Mouse (Mus musculus) heart, adult 2 months (tissue): ENCODE results near the gene Ly6g6f. TPM values are rescaled to one million over a fixed set of nuclear protein-coding genes. Genes with fewer than 3 reads are reported as not detected.
"Not testable (repeated sequence)": the region's sequence is repeated elsewhere in the genome, so short reads cannot be mapped to it uniquely, and the experiment has no call there.

Experiments used
- DNase-seq, 2 experiments: peaks; one replicate each; pipeline ENCODE4 v3.0.0; 2021
- H3K27ac ChIP-seq: fragments of 200-600 bp; 2 replicates; pipeline ENCODE4 v1.8.1; 2022
- H3K27me3 ChIP-seq: fragments of 200-500 bp; 2 replicates; pipeline ENCODE4 v1.6.1; 2012; ENCODE audit warnings: mild to moderate bottlenecking, low read length, inconsistent platforms, mixed read lengths; ENCODE audit not compliant: control insufficient read depth, insufficient read depth
- H3K36me3 ChIP-seq: fragments of 200-500 bp; 2 replicates; pipeline ENCODE4 v1.6.1; 2012; ENCODE audit warnings: low read length, inconsistent platforms; ENCODE audit not compliant: control insufficient read depth, insufficient read depth
- H3K4me1 ChIP-seq: fragments of 200-500 bp; 2 replicates; pipeline ENCODE4 v1.6.1; 2011; ENCODE audit warnings: low read length; ENCODE audit not compliant: control insufficient read depth, insufficient read depth
- H3K4me3 ChIP-seq: fragments of 200-600 bp; 2 replicates; pipeline ENCODE4 v1.8.1; 2022
- H3K79me2 ChIP-seq: fragments of 200-500 bp; replicated peaks from 2 replicates; pipeline ENCODE4 v1.6.1; 2012; ENCODE audit warnings: mild to moderate bottlenecking, inconsistent platforms, low read length, moderate library complexity, mixed read lengths; ENCODE audit not compliant: control insufficient read depth, insufficient read depth
- H3K9ac ChIP-seq: fragments of 200-500 bp; 2 replicates; pipeline ENCODE4 v1.6.1; 2012; ENCODE audit warnings: low read depth, mild to moderate bottlenecking, control low read depth, inconsistent platforms, low read length, mixed read lengths
- CTCF ChIP-seq: fragments of 200-600 bp; IDR thresholded peaks from 2 replicates; pipeline ENCODE4 v1.8.1; 2022; ENCODE audit warnings: antibody characterized with exemption, mild to moderate bottlenecking, moderate library complexity
- EP300 ChIP-seq: fragments of 200-500 bp; IDR thresholded peaks from 2 replicates; pipeline ENCODE4 v1.6.1; 2011; ENCODE audit warnings: low read depth, low read length, control low read depth; ENCODE audit not compliant: insufficient read depth
- POLR2A ChIP-seq: fragments of 200-500 bp; IDR thresholded peaks from 2 replicates; pipeline ENCODE4 v1.6.1; 2011; ENCODE audit warnings: mild to moderate bottlenecking, low read depth, low read length, control low read depth; ENCODE audit not compliant: insufficient read depth
- WGBS: fragments of 180-500 bp; shearing (Covaris S2); methylation state at CpG from one replicate; pipeline ENCODE4 v1.1.7; 2018; 5-methylcytosine and 5-hydroxymethylcytosine counted together
- intact Hi-C: fragments of 180-260 bp; cut with DNase I; formaldehyde crosslinking; loops from one replicate; pipeline ENCODE4 v1.15.1; 2025
- polyA plus RNA-seq: library from polyadenylated mRNA; depleted of rRNA; stranded (reverse); fragments of >200 nt; gene quantifications from 2 replicates; pipeline ENCODE4 v1.2.3, GENCODE M21; 2012
- total RNA-seq, 2 experiments: library from RNA; stranded (reverse); gene quantifications; 2 replicates each; pipeline ENCODE4 v1.2.3; 2021

Ly6g6f gene
- total and polyA plus RNA-seq, 3 experiments = 0.27 TPM; not detected in 2

- no peak overlapping the region; the same call in 1 of the 2 replicates for H3K27ac ChIP-seq
- no peaks in the 10 kb centered on the region for H3K79me2 ChIP-seq
- H3K4me3 ChIP-seq = no peak overlapping the region
- WGBS = 59% methylated on average over 7 of the region's 7 CpGs
- intact Hi-C loops = no loop called here
- no peak for DNase-seq
- peaks cover 9% of the 10 kb centered on the region for H3K4me1 ChIP-seq
- TF ChIP-seq CTCF (no peak), POLR2A (no peak)
- H3K27me3 ChIP-seq = no peaks in the 10 kb centered on the region
- no peak overlapping the region for H3K9ac ChIP-seq
- no peaks in the 10 kb centered on the region for H3K36me3 ChIP-seq
Measured at GRCm38 (mm10) chr17:35044904-35045806, 40.3 kb downstream of the Ly6g6f start.

GRCm38 (mm10) chr17:35043794-35044193, 41.6 kb downstream of the Ly6g6f start:
- Histone ChIP-seq H3K4me1 (peaks cover 8% of the 10 kb centered on the region), H3K4me3 (no peak overlapping the region), H3K36me3 (no peaks in the 10 kb centered on the region), H3K9ac (no peak overlapping the region), H3K27ac (no peak overlapping the region), H3K27me3 (no peaks in the 10 kb centered on the region), H3K79me2 (no peaks in the 10 kb centered on the region)
- intact Hi-C loops = no loop called here
- TF ChIP-seq EP300 (no peak), CTCF (no peak), POLR2A (no peak)
- 45% methylated on average over 4 of the region's 4 CpGs for WGBS
- DNase-seq = no peak

GRCm38 (mm10) chr17:35039121-35039873, 46.1 kb downstream of the Ly6g6f start:
- H3K27ac ChIP-seq = no peak overlapping the region
- no peaks in the 10 kb centered on the region for H3K36me3 ChIP-seq
- no peak overlapping the region for H3K9ac ChIP-seq
- intact Hi-C loops = no loop called here
- H3K27me3 ChIP-seq = no peaks in the 10 kb centered on the region
- no peaks in the 10 kb centered on the region for H3K79me2 ChIP-seq
- WGBS = 78% methylated on average over 11 of the region's 11 CpGs
- H3K4me3 ChIP-seq = no peak overlapping the region
- TF ChIP-seq CTCF (no peak), POLR2A (no peak), EP300 (no peak)
- no peak for DNase-seq
- H3K4me1 ChIP-seq = no peaks in the 10 kb centered on the region

GRCm38 (mm10) chr17:35034896-35035295, 50.5 kb downstream of the Ly6g6f start:
- Histone ChIP-seq H3K4me1 (no peaks in the 10 kb centered on the region), H3K27me3 (no peaks in the 10 kb centered on the region), H3K79me2 (no peaks in the 10 kb centered on the region), H3K27ac (no peak overlapping the region), H3K9ac (no peak overlapping the region), H3K4me3 (no peak overlapping the region), H3K36me3 (no peaks in the 10 kb centered on the region)
- DNase-seq = no peak
- intact Hi-C loops = no loop called here
- TF ChIP-seq EP300 = no peak
- 60% methylated on average over 6 of the region's 6 CpGs for WGBS

- WGBS = 72% methylated on average over 1 of the region's 1 CpGs
- not testable (repeated sequence) for H3K4me1 ChIP-seq
Measured at GRCm38 (mm10) chr17:35033703-35034102, 51.7 kb downstream of the Ly6g6f start.

GRCm38 (mm10) chr17:35032323-35032870, 53.0 kb downstream of the Ly6g6f start:
- 66% methylated on average over 8 of the region's 8 CpGs for WGBS
- H3K4me1 ChIP-seq = no peaks in the 10 kb centered on the region
- no peak for DNase-seq
- H3K9ac ChIP-seq = no peak overlapping the region
- no peaks in the 10 kb centered on the region for H3K27me3 ChIP-seq
- H3K36me3 ChIP-seq = no peaks in the 10 kb centered on the region
- no peaks in the 10 kb centered on the region for H3K79me2 ChIP-seq
- no peak for TF ChIP-seq EP300
- no peak for TF ChIP-seq POLR2A
- TF ChIP-seq CTCF = no peak
- no peak overlapping the region for H3K27ac ChIP-seq
- no peak overlapping the region for H3K4me3 ChIP-seq
- intact Hi-C loops = no loop called here

More at GRCm38 (mm10) chr17:35033703-35034102, 51.7 kb downstream of the Ly6g6f start:
- H3K9ac ChIP-seq, DNase-seq, H3K27ac ChIP-seq, H3K79me2 ChIP-seq, H3K4me3 ChIP-seq, intact Hi-C loops, H3K27me3 ChIP-seq, H3K36me3 ChIP-seq: not testable (repeated sequence)
